Mouse (Mus musculus) limb, embryonic 10.5 days (tissue): ENCODE results near the gene Arhgef16. TPM values are rescaled to one million over a fixed set of nuclear protein-coding genes. Genes with fewer than 3 reads are reported as not detected.

Experiments used
- DNase-seq: peaks from one replicate; pipeline ENCODE4 v3.0.0-alpha.2; 2017; ENCODE audit warnings: low spot score
- H3K27ac ChIP-seq: fragments of 300-500 bp; sonication (generic); 2 replicates; pipeline ENCODE4 v1.5.1; 2016; ENCODE audit warnings: mild to moderate bottlenecking
- H3K27me3 ChIP-seq: fragments of 300-500 bp; sonication (generic); 2 replicates; pipeline ENCODE4 v1.6.1; 2016; ENCODE audit warnings: low read depth, mild to moderate bottlenecking; ENCODE audit not compliant: poor library complexity, severe bottlenecking
- H3K36me3 ChIP-seq: fragments of 300-500 bp; sonication (generic); 2 replicates; pipeline ENCODE4 v1.6.1; 2016; ENCODE audit warnings: mild to moderate bottlenecking, moderate library complexity
- H3K4me1 ChIP-seq: fragments of 300-500 bp; sonication (generic); 2 replicates; pipeline ENCODE4 v1.6.1; 2016
- H3K4me3 ChIP-seq: fragments of 300-500 bp; sonication (generic); 2 replicates; pipeline ENCODE4 v1.5.1; 2016; ENCODE audit warnings: mild to moderate bottlenecking, moderate library complexity
- H3K9me3 ChIP-seq: fragments of 300-500 bp; sonication (generic); replicated peaks from 2 replicates; pipeline ENCODE4 v1.6.1; 2016; ENCODE audit warnings: mild to moderate bottlenecking
- WGBS: fragments of 180-500 bp; shearing (Covaris S2); methylation state at CpG from one replicate; pipeline ENCODE4 v1.1.7; 2016; 5-methylcytosine and 5-hydroxymethylcytosine counted together
- polyA plus RNA-seq: library from polyadenylated mRNA; unstranded; fragments of >200 nt; fragmentation: Nextera tagmentation; extraction: Ambion mirVana; gene quantifications from 2 replicates; pipeline ENCODE4 v1.2.1, GENCODE M21; 2016

Arhgef16 gene
- polyA plus RNA-seq, 1 experiment from 2014 or later, result 5.3 TPM

- DNase-seq, result peak; percentile 55
- Histone ChIP-seq H3K27me3 (no peaks in the 10 kb centered on the region), H3K4me1 (peaks cover 14% of the 10 kb centered on the region), H3K36me3 (peaks cover 84% of the 10 kb centered on the region), H3K9me3 (no peaks in the 10 kb centered on the region), H3K4me3 (no peak overlapping the region), H3K27ac (peak overlapping the region; percentile 47)
- 53% methylated on average over 10 of the region's 10 CpGs for WGBS
Observed at GRCm38 (mm10) chr4:154269520-154269919, 32.0 kb downstream of the Arhgef16 start.

DNA sequence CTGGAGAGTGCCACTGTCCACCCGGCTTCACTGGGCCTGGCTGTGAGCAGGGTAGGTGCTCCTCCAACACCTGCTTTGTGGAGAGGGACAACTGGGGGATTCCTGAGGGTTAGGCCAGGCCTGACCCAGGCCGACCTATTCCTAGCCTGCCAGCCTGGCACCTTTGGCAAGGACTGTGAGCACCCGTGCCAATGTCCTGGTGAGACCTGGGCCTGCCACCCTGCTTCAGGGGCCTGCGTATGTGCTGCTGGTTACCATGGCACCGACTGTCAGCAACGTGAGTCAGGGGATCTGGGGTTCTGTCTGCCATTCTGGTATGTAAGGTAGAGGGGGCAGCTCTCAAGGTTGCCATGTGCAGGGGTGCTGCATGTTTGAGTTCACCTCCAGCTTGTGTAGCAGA is 34.0 kb downstream of the Arhgef16 start:
- Histone ChIP-seq H3K27me3 (no peaks in the 10 kb centered on the region), H3K36me3 (peaks cover 92% of the 10 kb centered on the region), H3K9me3 (no peaks in the 10 kb centered on the region), H3K27ac (no peak overlapping the region), H3K4me3 (no peak overlapping the region), H3K4me1 (peaks cover 14% of the 10 kb centered on the region)
- WGBS, result 84% methylated on average over 6 of the region's 6 CpGs
- no peak for DNase-seq

GRCm38 (mm10) chr4:154262071-154262470 is 39.4 kb downstream of the Arhgef16 start:
- H3K4me1 ChIP-seq, result peaks cover 12% of the 10 kb centered on the region
- H3K27ac ChIP-seq, result no peak overlapping the region
- H3K4me3 ChIP-seq, result no peak overlapping the region
- WGBS, result 54% methylated on average over 4 of the region's 4 CpGs
- peak; percentile 62 for DNase-seq
- H3K27me3 ChIP-seq, result no peaks in the 10 kb centered on the region
- no peaks in the 10 kb centered on the region for H3K9me3 ChIP-seq
- peaks cover 69% of the 10 kb centered on the region for H3K36me3 ChIP-seq

- WGBS, result 90% methylated on average over 5 of the region's 5 CpGs
- Histone ChIP-seq H3K27me3 (no peaks in the 10 kb centered on the region), H3K27ac (peak overlapping the region; percentile 50), H3K9me3 (no peaks in the 10 kb centered on the region), H3K4me3 (no peak overlapping the region), H3K36me3 (peaks cover 62% of the 10 kb centered on the region), H3K4me1 (peaks cover 12% of the 10 kb centered on the region)
- DNase-seq, result no peak
Observed at GRCm38 (mm10) chr4:154260755-154261154, 40.7 kb downstream of the Arhgef16 start.

- no peak for DNase-seq
- Histone ChIP-seq H3K27me3 (no peaks in the 10 kb centered on the region), H3K4me3 (no peak overlapping the region), H3K27ac (no peak overlapping the region), H3K9me3 (no peaks in the 10 kb centered on the region), H3K36me3 (peaks cover 44% of the 10 kb centered on the region), H3K4me1 (peaks cover 30% of the 10 kb centered on the region)
- 92% methylated on average over 20 of the region's 20 CpGs for WGBS
Observed at GRCm38 (mm10) chr4:154252537-154253255, 48.8 kb downstream of the Arhgef16 start.

DNA sequence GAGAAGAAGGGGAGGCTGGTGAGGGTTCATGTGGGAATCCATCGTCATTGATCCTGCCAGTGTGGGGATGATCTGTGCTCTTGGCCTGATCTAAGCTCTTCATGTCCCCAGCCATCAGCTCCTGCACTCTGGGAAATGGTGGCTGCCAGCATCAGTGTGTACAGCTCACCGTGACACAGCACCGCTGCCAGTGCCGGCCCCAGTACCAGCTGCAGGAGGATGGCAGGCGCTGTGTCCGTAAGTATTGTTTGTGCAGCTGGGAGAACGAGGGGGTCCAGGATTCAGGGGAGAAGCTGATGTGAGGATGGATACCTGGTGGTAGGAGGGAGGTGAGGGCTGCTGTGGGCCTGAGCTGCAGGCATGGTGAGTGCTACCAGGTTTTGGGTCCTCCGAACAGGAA is 52.2 kb downstream of the Arhgef16 start:
- peaks cover 3% of the 10 kb centered on the region; the same call in 1 of the 2 replicates for H3K27me3 ChIP-seq
- no peaks in the 10 kb centered on the region for H3K9me3 ChIP-seq
- H3K36me3 ChIP-seq, result peaks cover 21% of the 10 kb centered on the region
- WGBS, result 81% methylated on average over 8 of the region's 8 CpGs
- H3K4me1 ChIP-seq, result peaks cover 52% of the 10 kb centered on the region
- no peak for DNase-seq
- H3K27ac ChIP-seq, result peak overlapping the region; percentile 74; the same call in 1 of the 2 replicates
- H3K4me3 ChIP-seq, result no peak overlapping the region

DNA sequence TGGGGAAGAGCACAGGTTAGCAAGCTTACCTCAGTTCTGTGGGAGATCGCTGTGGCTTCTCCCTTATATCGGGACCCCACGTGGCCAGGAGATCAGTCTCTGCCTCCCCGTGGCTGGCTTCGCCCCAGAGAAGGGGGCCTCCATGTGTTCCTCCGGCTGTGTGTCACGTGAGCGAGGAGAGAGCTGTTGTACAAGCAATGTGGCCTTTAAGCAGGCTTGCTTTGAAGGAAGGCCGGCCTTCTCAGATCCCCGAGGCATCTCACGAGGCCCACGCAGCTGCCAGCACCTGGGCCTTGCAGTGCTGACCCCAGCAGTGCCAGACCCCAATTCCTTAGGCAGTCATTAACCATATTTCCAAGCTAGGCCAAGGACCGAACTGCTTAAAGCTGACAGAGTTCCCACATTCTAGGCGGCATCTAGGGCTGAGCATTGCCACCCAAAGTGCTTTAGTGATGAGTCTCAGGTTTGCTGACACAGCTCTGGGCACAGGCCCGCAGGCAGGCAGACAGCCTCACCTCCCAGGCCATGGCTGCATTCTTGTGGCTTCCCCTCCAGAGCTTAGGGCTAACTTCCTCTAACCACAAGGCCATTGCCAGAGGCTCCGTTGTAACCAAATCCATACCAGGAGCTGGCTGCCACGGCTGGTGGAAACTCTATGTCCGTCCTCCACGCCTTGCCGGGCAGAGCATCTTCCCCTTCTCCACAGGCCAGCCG is 53.2 kb downstream of the Arhgef16 start:
- 77% methylated on average over 21 of the region's 21 CpGs for WGBS
- Histone ChIP-seq H3K9me3 (no peaks in the 10 kb centered on the region), H3K27ac (peak overlapping the region; percentile 74), H3K36me3 (peaks cover 24% of the 10 kb centered on the region), H3K4me1 (peaks cover 44% of the 10 kb centered on the region), H3K27me3 (peaks cover 3% of the 10 kb centered on the region; the same call in 1 of the 2 replicates), H3K4me3 (no peak overlapping the region)
- peak; percentile 40 for DNase-seq

GRCm38 (mm10) chr4:154247207-154248091 is 54.0 kb downstream of the Arhgef16 start:
- DNase-seq, result peak; percentile 49
- H3K27ac ChIP-seq, result peak overlapping the region; percentile 74
- 21% methylated on average over 22 of the region's 22 CpGs for WGBS
- peaks cover 3% of the 10 kb centered on the region; the same call in 1 of the 2 replicates for H3K27me3 ChIP-seq
- H3K36me3 ChIP-seq, result peaks cover 23% of the 10 kb centered on the region
- H3K4me3 ChIP-seq, result peak overlapping the region; percentile 45
- H3K9me3 ChIP-seq, result no peaks in the 10 kb centered on the region
- H3K4me1 ChIP-seq, result peaks cover 44% of the 10 kb centered on the region

- peak overlapping the region; percentile 74 for H3K27ac ChIP-seq
- H3K36me3 ChIP-seq, result peaks cover 25% of the 10 kb centered on the region; the same call in 1 of the 2 replicates
- no peaks in the 10 kb centered on the region for H3K9me3 ChIP-seq
- peaks cover 44% of the 10 kb centered on the region for H3K4me1 ChIP-seq
- peaks cover 3% of the 10 kb centered on the region; the same call in 1 of the 2 replicates for H3K27me3 ChIP-seq
- H3K4me3 ChIP-seq, result peak overlapping the region; percentile 45
- WGBS, result 8% methylated on average over 19 of the region's 19 CpGs
- DNase-seq, result peak; percentile 97
Observed at GRCm38 (mm10) chr4:154246115-154247040, 55.1 kb downstream of the Arhgef16 start.

DNA sequence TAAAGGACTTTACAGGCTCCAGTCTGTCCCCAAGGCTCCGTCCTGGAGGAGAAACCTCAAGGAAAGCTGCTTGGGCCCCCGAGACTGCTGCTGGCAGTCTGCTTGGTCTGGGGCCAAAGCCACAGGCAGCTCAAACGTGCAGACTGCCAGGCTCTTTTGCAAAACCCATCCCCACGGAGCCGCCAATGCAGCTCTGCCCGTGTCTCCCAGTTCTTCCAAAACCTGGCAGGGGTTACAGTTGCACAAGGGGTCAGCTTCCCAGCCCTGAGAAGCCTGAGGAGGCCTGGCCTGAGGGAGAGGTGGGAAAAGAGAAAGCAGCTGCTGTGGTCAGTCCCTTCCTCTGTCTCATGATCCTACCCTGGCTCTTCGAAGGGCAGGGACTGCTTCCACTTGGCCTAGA is 56.1 kb downstream of the Arhgef16 start:
- WGBS, result 86% methylated on average over 7 of the region's 7 CpGs
- peaks cover 44% of the 10 kb centered on the region for H3K4me1 ChIP-seq
- peaks cover 24% of the 10 kb centered on the region; the same call in 1 of the 2 replicates for H3K36me3 ChIP-seq
- H3K27me3 ChIP-seq, result peaks cover 3% of the 10 kb centered on the region; the same call in 1 of the 2 replicates
- no peak overlapping the region for H3K4me3 ChIP-seq
- 0 out of 2 replicates have a peak overlapping the region, but pooled peaks have one; percentile 22 for H3K27ac ChIP-seq
- no peaks in the 10 kb centered on the region for H3K9me3 ChIP-seq
- no peak for DNase-seq

DNA sequence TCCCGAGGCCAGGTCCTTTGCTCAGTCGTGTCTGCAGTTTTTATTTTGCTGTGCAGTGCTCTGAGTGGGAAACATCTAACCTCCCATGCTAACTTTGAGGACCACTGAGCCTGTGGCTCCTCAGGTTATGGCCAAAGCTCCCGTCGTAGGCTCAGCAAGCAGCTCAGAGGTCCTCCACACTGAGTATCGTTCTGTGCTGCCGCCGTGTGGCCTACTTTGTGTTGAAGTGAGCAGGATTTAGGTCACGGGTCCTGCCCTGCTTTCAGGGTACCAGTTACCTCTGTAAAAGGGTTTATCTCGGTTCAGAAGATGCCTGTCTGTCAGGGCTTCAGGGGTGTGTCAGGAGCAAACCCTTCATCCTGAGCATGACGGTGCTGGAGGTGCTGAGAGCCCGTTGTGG is 60.9 kb downstream of the Arhgef16 start:
- peaks cover 22% of the 10 kb centered on the region for H3K4me1 ChIP-seq
- peaks cover 19% of the 10 kb centered on the region; the same call in 1 of the 2 replicates for H3K27me3 ChIP-seq
- 0 out of 2 replicates have a peak overlapping the region, but pooled peaks have one; percentile 28 for H3K27ac ChIP-seq
- no peaks in the 10 kb centered on the region for H3K9me3 ChIP-seq
- no peak overlapping the region for H3K4me3 ChIP-seq
- WGBS, result 68% methylated on average over 11 of the region's 11 CpGs
- no peak for DNase-seq
- H3K36me3 ChIP-seq, result peaks cover 24% of the 10 kb centered on the region; the same call in 1 of the 2 replicates
